Mouse (Mus musculus): Measurements from ENCODE around the gene C7.

C7 gene

DNA sequence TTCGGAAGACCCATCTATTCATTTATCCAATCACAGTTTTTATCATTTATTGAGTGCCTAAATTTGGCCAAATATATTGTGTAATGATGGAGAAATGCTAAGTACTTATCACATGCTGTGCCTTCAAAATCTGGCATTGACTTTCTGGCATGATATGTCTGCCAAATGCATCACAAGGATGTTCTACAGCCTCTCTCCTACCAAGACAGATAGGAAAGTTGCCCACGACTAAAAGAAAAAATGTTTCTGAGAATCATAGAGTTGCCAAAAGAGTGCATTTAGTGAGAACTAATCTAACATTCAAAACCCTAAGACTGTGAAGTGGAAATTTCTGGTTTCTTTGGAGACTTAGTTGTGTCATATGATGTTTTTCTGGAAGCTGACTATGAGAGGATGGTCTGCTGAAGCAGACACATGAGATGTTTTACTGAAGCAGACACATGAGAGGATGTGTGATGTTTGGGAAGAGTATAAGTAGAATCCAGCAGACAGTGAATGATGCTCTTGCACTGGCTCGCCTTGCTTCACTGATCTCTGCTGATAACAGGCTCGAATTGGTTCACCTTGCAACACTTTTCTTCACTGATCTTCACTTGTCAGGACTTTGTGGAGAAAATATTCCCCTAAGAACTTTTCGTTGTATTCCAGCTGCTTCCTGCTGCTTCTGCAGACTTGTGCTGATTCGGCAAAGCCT lies 59.9 kb downstream of the C7 start:
- no peak for DNase-seq (ENCODE audit: extremely low spot score, low read depth, low spot score)

DNA sequence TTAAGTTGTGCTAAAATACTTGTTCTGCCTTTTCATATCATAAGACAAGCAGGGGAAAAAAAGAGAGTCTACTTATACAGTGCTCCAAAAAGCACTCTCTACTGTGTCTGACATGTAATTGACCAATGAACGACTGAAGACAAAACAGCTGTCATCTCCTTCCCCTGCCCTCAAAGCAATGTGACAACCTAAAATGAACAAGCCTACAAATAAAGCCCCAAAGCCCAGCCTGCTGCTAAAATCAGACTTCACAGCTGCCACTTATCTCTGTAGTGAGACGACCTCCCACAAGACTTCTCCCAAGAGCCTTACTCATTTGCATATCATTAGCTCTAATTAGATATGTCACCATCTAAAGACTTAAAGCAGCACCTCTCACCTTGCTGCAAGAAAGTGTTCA lies 60.6 kb downstream of the C7 start:
- no peak for DNase-seq (ENCODE audit: extremely low spot score, low read depth, low spot score)

DNA sequence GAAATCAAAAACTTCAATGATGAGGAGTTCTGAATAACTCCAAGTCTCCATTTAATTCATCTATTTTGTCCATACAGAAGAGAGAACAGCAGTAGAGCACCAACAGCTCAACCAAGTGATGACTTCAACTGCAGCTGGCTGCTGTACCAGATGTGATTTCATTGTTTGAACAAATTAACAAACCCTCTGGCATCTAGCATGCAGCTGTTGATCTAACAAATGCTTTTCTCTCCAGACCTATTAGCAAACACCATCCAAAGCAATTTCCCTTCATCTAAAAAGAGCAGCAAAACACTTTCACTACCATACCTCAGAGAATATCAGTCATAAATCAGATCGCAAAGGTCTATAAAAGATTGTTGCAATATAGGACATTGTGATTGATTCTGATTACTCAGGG lies 90.2 kb downstream of the C7 start:
- no peak for DNase-seq (ENCODE audit: extremely low spot score, low read depth, low spot score)

Measured in hindlimb bud, embryonic 11.5 days (tissue).